Mouse (Mus musculus) midbrain, postnatal 0 days (tissue): Measurements from ENCODE around the gene Reep6. TPM values are rescaled to one million over a fixed set of nuclear protein-coding genes. Genes with fewer than 3 reads are reported as not detected.

Experiments
- ATAC-seq: fragments of 200-750 bp; cut with Nextera tagmentation; 2 replicates; pipeline ENCODE4 v1.8.0; 2017; ENCODE audit warnings: moderate number of reproducible peaks, mild to moderate bottlenecking, moderate TSS enrichment, moderate library complexity; ENCODE audit not compliant: low FRiP score
- DNase-seq: peaks from one replicate; pipeline ENCODE4 v3.0.0-alpha.2; 2015; ENCODE audit warnings: low spot score
- H3K27ac ChIP-seq: fragments of 300-500 bp; sonication (generic); 2 replicates; pipeline ENCODE4 v1.5.1; 2014; ENCODE audit warnings: low read depth, mild to moderate bottlenecking, low read length, mixed read lengths
- H3K27me3 ChIP-seq: fragments of 300-500 bp; sonication (generic); 2 replicates; pipeline ENCODE4 v1.6.1; 2014; ENCODE audit warnings: low read length, control low read depth, mixed read lengths; ENCODE audit not compliant: insufficient read depth
- H3K36me3 ChIP-seq: fragments of 300-500 bp; sonication (generic); 2 replicates; pipeline ENCODE4 v1.6.1; 2014; ENCODE audit warnings: low read length, control low read depth, mixed read lengths; ENCODE audit not compliant: insufficient read depth
- H3K4me1 ChIP-seq: fragments of 300-500 bp; sonication (generic); 2 replicates; pipeline ENCODE4 v1.6.1; 2014; ENCODE audit warnings: mild to moderate bottlenecking, control low read depth, antibody characterized with exemption, low read length, mixed read lengths; ENCODE audit not compliant: insufficient read depth
- H3K4me2 ChIP-seq: fragments of 300-500 bp; sonication (generic); 2 replicates; pipeline ENCODE4 v1.6.1; 2014; ENCODE audit warnings: low read depth, mild to moderate bottlenecking, low read length, mixed read lengths; ENCODE audit not compliant: poor library complexity, severe bottlenecking
- H3K4me3 ChIP-seq: fragments of 300-500 bp; sonication (generic); 2 replicates; pipeline ENCODE4 v1.5.1; 2014; ENCODE audit warnings: low read depth, mild to moderate bottlenecking, low read length, moderate library complexity
- H3K9ac ChIP-seq: fragments of 300-500 bp; sonication (generic); replicated peaks from 2 replicates; pipeline ENCODE4 v1.6.1; 2014; ENCODE audit warnings: mild to moderate bottlenecking, low read length, moderate library complexity, mixed read lengths; ENCODE audit not compliant: poor library complexity, severe bottlenecking
- H3K9me3 ChIP-seq: fragments of 300-500 bp; sonication (generic); 2 replicates; pipeline ENCODE4 v1.6.1; 2016; ENCODE audit warnings: low read length, control low read depth
- CTCF ChIP-seq: IDR thresholded peaks from 2 replicates; pipeline ENCODE4 v1.5.1; 2016; ENCODE audit warnings: antibody characterized with exemption, mild to moderate bottlenecking
- WGBS: fragments of 180-500 bp; shearing (Covaris S2); extraction: QIAGEN DNeasy Blood & Tissue Kit; methylation state at CpG from one replicate; pipeline ENCODE4 v1.1.7; 2014; 5-methylcytosine and 5-hydroxymethylcytosine counted together
- microRNA-seq: library from miRNA; unstranded; fragments of <30 nt; microRNA quantifications from one replicate; pipeline ENCODE4, GENCODE M21; 2016; ENCODE audit warnings: borderline number of aligned reads
- polyA plus RNA-seq: library from polyadenylated mRNA; unstranded; fragments of >200 nt; fragmentation: Nextera tagmentation; extraction: Ambion mirVana; gene quantifications from 2 replicates; pipeline ENCODE4 v1.2.1, GENCODE M21; 2015
- total RNA-seq: library from RNA; depleted of rRNA; stranded (reverse); fragments of >200 nt; gene quantifications from 2 replicates; pipeline ENCODE4 v1.2.3, GENCODE M21; 2014; rRNA removed

Gene Reep6
- total and polyA plus RNA-seq, 2 experiments from 2014 or later: 5.3 to 7.0 TPM

GRCm38 (mm10) chr10:80377716-80378115 lies 48.0 kb downstream of the Reep6 start:
- 0 out of 2 replicates have a peak, but pooled peaks cover under 1% of the 10 kb centered on the region for H3K4me1 ChIP-seq
- H3K4me2 ChIP-seq: no peak overlapping the region
- H3K36me3 ChIP-seq: peaks cover 31% of the 10 kb centered on the region
- ATAC-seq: no peak
- no peaks in the 10 kb centered on the region for H3K9me3 ChIP-seq
- H3K27me3 ChIP-seq: no peaks in the 10 kb centered on the region
- no peak overlapping the region for H3K27ac ChIP-seq
- peak; percentile 72 for TF ChIP-seq CTCF
- no peak overlapping the region for H3K4me3 ChIP-seq
- WGBS: 49% methylated on average over 10 of the region's 10 CpGs
- no peak for DNase-seq
- H3K9ac ChIP-seq: no peak overlapping the region

GRCm38 (mm10) chr10:80382641-80383365 lies 53.0 kb downstream of the Reep6 start:
- Histone ChIP-seq H3K27ac (no peak overlapping the region), H3K36me3 (peaks cover 31% of the 10 kb centered on the region), H3K9ac (no peak overlapping the region), H3K4me1 (peaks cover 10% of the 10 kb centered on the region; the same call in 1 of the 2 replicates), H3K9me3 (no peaks in the 10 kb centered on the region), H3K4me3 (peak overlapping the region; percentile 59; the same call in 1 of the 2 replicates), H3K27me3 (no peaks in the 10 kb centered on the region), H3K4me2 (peak overlapping the region; percentile 94)
- 72% methylated on average over 7 of the region's 7 CpGs for WGBS
- TF ChIP-seq CTCF: no peak
- ATAC-seq (no peak), DNase-seq (no peak)

GRCm38 (mm10) chr10:80383431-80383830 lies 53.7 kb downstream of the Reep6 start:
- no peaks in the 10 kb centered on the region for H3K27me3 ChIP-seq
- H3K9me3 ChIP-seq: no peaks in the 10 kb centered on the region
- no peak for DNase-seq
- peak overlapping the region; percentile 94 for H3K4me2 ChIP-seq
- peaks cover 31% of the 10 kb centered on the region for H3K36me3 ChIP-seq
- no peak overlapping the region for H3K27ac ChIP-seq
- H3K9ac ChIP-seq: peak overlapping the region; percentile 99
- peak overlapping the region; percentile 59 for H3K4me3 ChIP-seq
- TF ChIP-seq CTCF: peak; percentile 47
- WGBS: 51% methylated on average over 4 of the region's 4 CpGs
- peaks cover 14% of the 10 kb centered on the region for H3K4me1 ChIP-seq
- ATAC-seq: no peak

GRCm38 (mm10) chr10:80384115-80384639 lies 54.4 kb downstream of the Reep6 start:
- Histone ChIP-seq H3K27ac (peak overlapping the region; percentile 96; the same call in 1 of the 2 replicates), H3K4me3 (peak overlapping the region; percentile 59), H3K36me3 (peaks cover 31% of the 10 kb centered on the region), H3K4me1 (peaks cover 16% of the 10 kb centered on the region), H3K9me3 (no peaks in the 10 kb centered on the region), H3K9ac (peak overlapping the region; percentile 99), H3K27me3 (no peaks in the 10 kb centered on the region), H3K4me2 (peak overlapping the region; percentile 94)
- TF ChIP-seq CTCF: no peak
- WGBS: 83% methylated on average over 4 of the region's 4 CpGs
- DNase-seq: no peak
- no peak for ATAC-seq

- DNase-seq: no peak
- Histone ChIP-seq H3K4me1 (peaks cover 16% of the 10 kb centered on the region), H3K4me2 (peak overlapping the region; percentile 94), H3K27ac (peak overlapping the region; percentile 96), H3K4me3 (peak overlapping the region; percentile 59), H3K9me3 (no peaks in the 10 kb centered on the region), H3K36me3 (peaks cover 25% of the 10 kb centered on the region), H3K9ac (peak overlapping the region; percentile 99), H3K27me3 (no peaks in the 10 kb centered on the region)
- ATAC-seq: no peak
- 43% methylated on average over 7 of the region's 7 CpGs for WGBS
- TF ChIP-seq CTCF: no peak
Observed at GRCm38 (mm10) chr10:80384709-80385108, 55.0 kb downstream of the Reep6 start.

GRCm38 (mm10) chr10:80385310-80385709 lies 55.6 kb downstream of the Reep6 start:
- H3K4me2 ChIP-seq: peak overlapping the region; percentile 94
- H3K9ac ChIP-seq: peak overlapping the region; percentile 99
- WGBS: 3% methylated on average over 7 of the region's 7 CpGs
- H3K9me3 ChIP-seq: no peaks in the 10 kb centered on the region
- DNase-seq: peak; percentile 55
- H3K4me1 ChIP-seq: peaks cover 16% of the 10 kb centered on the region
- H3K36me3 ChIP-seq: peaks cover 20% of the 10 kb centered on the region
- no peak for TF ChIP-seq CTCF
- no peak for ATAC-seq
- H3K4me3 ChIP-seq: peak overlapping the region; percentile 59
- H3K27ac ChIP-seq: peak overlapping the region; percentile 96
- H3K27me3 ChIP-seq: no peaks in the 10 kb centered on the region

Small RNAs within 50 kb of the gene (microRNA-seq; reads per million reads assigned to microRNA genes)
- not detected for gene Gm22721

Other genes starting within 250 kb of the Reep6 start
- 24.3 TPM in 2 replicates for gene Sbno2, start 224.4 kb upstream of the Reep6 start, total RNA-seq
- 7.6 TPM in 2 replicates for gene Sbno2, start 224.4 kb upstream of the Reep6 start, polyA plus RNA-seq
- 84.0 and 97.3 TPM in 2 replicates for gene Stk11, start 214.2 kb upstream of the Reep6 start, total RNA-seq
- gene Stk11, start 214.2 kb upstream of the Reep6 start, polyA plus RNA-seq: 12.3 and 12.4 TPM in 2 replicates
- gene Atp5d, start 191.3 kb upstream of the Reep6 start, total RNA-seq: 231 and 259 TPM in 2 replicates
- 607 and 661 TPM in 2 replicates for gene Atp5d, start 191.3 kb upstream of the Reep6 start, polyA plus RNA-seq
- gene Cbarp, start 189.1 kb upstream of the Reep6 start, total RNA-seq: 273 and 276 TPM in 2 replicates
- gene Cbarp, start 189.1 kb upstream of the Reep6 start, polyA plus RNA-seq: 120 and 121 TPM in 2 replicates
- gene Midn, start 181.7 kb upstream of the Reep6 start, total RNA-seq: 114 and 143 TPM in 2 replicates
- gene Midn, start 181.7 kb upstream of the Reep6 start, polyA plus RNA-seq: 16.3 and 17.2 TPM in 2 replicates
- gene Cirbp, start 164.0 kb upstream of the Reep6 start, total RNA-seq: 315 and 337 TPM in 2 replicates
- 760 and 829 TPM in 2 replicates for gene Cirbp, start 164.0 kb upstream of the Reep6 start, polyA plus RNA-seq
- gene 1600002K03Rik, start 157.0 kb upstream of the Reep6 start, total RNA-seq: 2.3 and 2.8 TPM in 2 replicates
- 4.1 and 5.3 TPM in 2 replicates for gene 1600002K03Rik, start 157.0 kb upstream of the Reep6 start, polyA plus RNA-seq
- gene Efna2, start 150.5 kb upstream of the Reep6 start, total RNA-seq: 45.1 and 51.1 TPM in 2 replicates
- gene Efna2, start 150.5 kb upstream of the Reep6 start, polyA plus RNA-seq: 52.1 and 58.4 TPM in 2 replicates
- 45.1 and 60.9 TPM in 2 replicates for gene Mum1, start 103.5 kb upstream of the Reep6 start, total RNA-seq
- 42.4 and 49.6 TPM in 2 replicates for gene Mum1, start 103.5 kb upstream of the Reep6 start, polyA plus RNA-seq
- gene Ndufs7, start 80.8 kb upstream of the Reep6 start, total RNA-seq: 193 and 201 TPM in 2 replicates
- 358 and 388 TPM in 2 replicates for gene Ndufs7, start 80.8 kb upstream of the Reep6 start, polyA plus RNA-seq
- 12.5 and 14.3 TPM in 2 replicates for gene Gamt, start 68.9 kb upstream of the Reep6 start, total RNA-seq
- gene Gamt, start 68.9 kb upstream of the Reep6 start, polyA plus RNA-seq: 16.8 and 19.6 TPM in 2 replicates
- 107 and 109 TPM in 2 replicates for gene Dazap1, start 68.5 kb upstream of the Reep6 start, total RNA-seq
- gene Dazap1, start 68.5 kb upstream of the Reep6 start, polyA plus RNA-seq: 34.2 and 34.5 TPM in 2 replicates
- 971 and 1,162 TPM in 2 replicates for gene Rps15, start 37.5 kb upstream of the Reep6 start, total RNA-seq
- gene Rps15, start 37.5 kb upstream of the Reep6 start, polyA plus RNA-seq: 633 and 645 TPM in 2 replicates
- gene Apc2, start 34.0 kb upstream of the Reep6 start, total RNA-seq: 370 and 395 TPM in 2 replicates
- gene Apc2, start 34.0 kb upstream of the Reep6 start, polyA plus RNA-seq: 95.3 and 110 TPM in 2 replicates
- gene 2310011J03Rik, start 9.4 kb upstream of the Reep6 start, total RNA-seq: 15.6 and 23.1 TPM in 2 replicates
- gene 2310011J03Rik, start 9.4 kb upstream of the Reep6 start, polyA plus RNA-seq: 26.5 and 29.6 TPM in 2 replicates
- 5.2 and 7.5 TPM in 2 replicates for gene Pcsk4, start 455 bp upstream of the Reep6 start, total RNA-seq
- 12.6 and 14.6 TPM in 2 replicates for gene Pcsk4, start 455 bp upstream of the Reep6 start, polyA plus RNA-seq
- 0.71 and 0.77 TPM in 2 replicates for gene Adamtsl5, start 18.5 kb downstream of the Reep6 start, total RNA-seq
- gene Adamtsl5, start 18.5 kb downstream of the Reep6 start, polyA plus RNA-seq: 0.62 and 0.71 TPM in 2 replicates
- 17.5 and 23.1 TPM in 2 replicates for gene Plk5, start 26.5 kb downstream of the Reep6 start, total RNA-seq
- 12.5 and 12.8 TPM in 2 replicates for gene Plk5, start 26.5 kb downstream of the Reep6 start, polyA plus RNA-seq
- 118 and 147 TPM in 2 replicates for gene Mex3d, start 57.7 kb downstream of the Reep6 start, total RNA-seq
- gene Mex3d, start 57.7 kb downstream of the Reep6 start, polyA plus RNA-seq: 12.5 and 13.9 TPM in 2 replicates
- 30.4 and 47.0 TPM in 2 replicates for gene Mbd3, start 69.6 kb downstream of the Reep6 start, total RNA-seq
- 154 and 157 TPM in 2 replicates for gene Mbd3, start 69.6 kb downstream of the Reep6 start, polyA plus RNA-seq
- 295 and 379 TPM in 2 replicates for gene Uqcr11, start 76.9 kb downstream of the Reep6 start, total RNA-seq
- 638 and 795 TPM in 2 replicates for gene Uqcr11, start 76.9 kb downstream of the Reep6 start, polyA plus RNA-seq
- 69.6 and 91.1 TPM in 2 replicates for gene Tcf3, start 103.7 kb downstream of the Reep6 start, total RNA-seq
- 24.8 and 25.1 TPM in 2 replicates for gene Tcf3, start 103.7 kb downstream of the Reep6 start, polyA plus RNA-seq
- gene Onecut3, start 164.9 kb downstream of the Reep6 start, total RNA-seq: 2.8 and 3.1 TPM in 2 replicates
- 0.69 and 0.89 TPM in 2 replicates for gene Onecut3, start 164.9 kb downstream of the Reep6 start, polyA plus RNA-seq
- 0.71 and 0.93 TPM in 2 replicates for gene Atp8b3, start 209.2 kb downstream of the Reep6 start, total RNA-seq
- gene Atp8b3, start 209.2 kb downstream of the Reep6 start, polyA plus RNA-seq: 0.90 and 1.1 TPM in 2 replicates
- 34.2 and 52.6 TPM in 2 replicates for gene Rexo1, start 231.6 kb downstream of the Reep6 start, total RNA-seq
- gene Rexo1, start 231.6 kb downstream of the Reep6 start, polyA plus RNA-seq: 26.1 and 29.8 TPM in 2 replicates
- 13.7 and 18.1 TPM in 2 replicates for gene Klf16, start 247.4 kb downstream of the Reep6 start, total RNA-seq
- gene Klf16, start 247.4 kb downstream of the Reep6 start, polyA plus RNA-seq: 7.7 and 8.3 TPM in 2 replicates